Mouse (Mus musculus): ENCODE data around the gene Tmem116.

GRCm38 (mm10) chr5:121526526-121526925, 74.8 kb downstream of the Tmem116 start:
- TF ChIP-seq ZNF384 (IDR thresholded peaks at IDR 0.05; ENCODE audit: low read depth, low read length) = no peak
- TF ChIP-seq HCFC1 (IDR thresholded peaks at IDR 0.05; ENCODE audit: borderline replicate concordance, insufficient read depth, low read length) = no peak
- TF ChIP-seq CHD2 (IDR thresholded peaks at IDR 0.05; ENCODE audit: low read depth, low read length) = no peak

Data from ES-E14 (cell line).